Mouse (Mus musculus): ENCODE measurements around the gene Snn.

DNA sequence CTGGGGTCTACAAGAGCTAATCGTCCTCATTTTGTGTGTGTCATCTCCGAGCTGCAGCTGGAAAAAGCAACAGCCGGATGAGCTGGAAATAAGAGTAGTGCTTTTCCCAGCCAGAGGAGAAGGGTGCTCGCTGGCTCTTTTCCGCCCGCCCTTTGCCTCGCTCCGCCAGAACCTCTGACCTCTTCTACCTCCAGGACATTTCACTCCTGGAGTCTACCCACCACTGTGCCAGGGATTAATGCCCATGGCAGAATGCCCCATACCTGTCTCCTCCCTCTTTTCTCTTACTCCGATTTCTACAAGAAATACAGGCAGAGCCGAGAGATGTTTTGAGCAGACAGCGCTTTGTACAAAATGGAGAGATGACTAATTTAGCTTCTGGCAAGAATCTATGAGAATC lies 9.6 kb upstream of the Snn start:
- TF ChIP-seq CTCF (IDR thresholded peaks at IDR 0.05 in 2 of 3, conservative IDR thresholded peaks at IDR 0.05 in 1 of 3; ENCODE audit: control insufficient read depth in 1 of 3, insufficient read depth in 1 of 3, low read depth in 2 of 3, low read length in 3 of 3, poor library complexity in 1 of 3, severe bottlenecking in 1 of 3) (no peak), MYB (IDR thresholded peaks at IDR 0.05; ENCODE audit: low read depth, low read length) (no peak), POLR2A (IDR thresholded peaks at IDR 0.05; ENCODE audit: control insufficient read depth in 1 of 2, insufficient read depth in 1 of 2, low read depth in 1 of 2, low read length in 2 of 2, poor library complexity in 1 of 2) (no peak), MAX (IDR thresholded peaks at IDR 0.05; ENCODE audit: low read length) (no peak), ZNF384 (IDR thresholded peaks at IDR 0.05; ENCODE audit: low read depth, low read length) (no peak), EP300 (IDR thresholded peaks at IDR 0.05; ENCODE audit: low read depth in 1 of 2, low read length in 2 of 2) (no peak), HCFC1 (IDR thresholded peaks at IDR 0.05; ENCODE audit: low read depth, low read length) (no peak), USF2 (IDR thresholded peaks at IDR 0.05; ENCODE audit: borderline replicate concordance in 1 of 2, insufficient read depth in 1 of 2, low read depth in 1 of 2, low read length in 2 of 2) (no peak), NELFE (IDR thresholded peaks at IDR 0.05; ENCODE audit: low read depth, low read length) (no peak), UBTF (IDR thresholded peaks at IDR 0.05; ENCODE audit: borderline replicate concordance, insufficient read depth, low read depth, low read length) (no peak), ELF1 (IDR thresholded peaks at IDR 0.05; ENCODE audit: low read depth, low read length) (no peak), CHD2 (IDR thresholded peaks at IDR 0.05; ENCODE audit: low read length) (no peak), SIN3A (IDR thresholded peaks at IDR 0.05; ENCODE audit: low read length) (no peak)
